Mouse (Mus musculus): ENCODE measurements around the gene Exosc1.

The Exosc1 gene

DNA sequence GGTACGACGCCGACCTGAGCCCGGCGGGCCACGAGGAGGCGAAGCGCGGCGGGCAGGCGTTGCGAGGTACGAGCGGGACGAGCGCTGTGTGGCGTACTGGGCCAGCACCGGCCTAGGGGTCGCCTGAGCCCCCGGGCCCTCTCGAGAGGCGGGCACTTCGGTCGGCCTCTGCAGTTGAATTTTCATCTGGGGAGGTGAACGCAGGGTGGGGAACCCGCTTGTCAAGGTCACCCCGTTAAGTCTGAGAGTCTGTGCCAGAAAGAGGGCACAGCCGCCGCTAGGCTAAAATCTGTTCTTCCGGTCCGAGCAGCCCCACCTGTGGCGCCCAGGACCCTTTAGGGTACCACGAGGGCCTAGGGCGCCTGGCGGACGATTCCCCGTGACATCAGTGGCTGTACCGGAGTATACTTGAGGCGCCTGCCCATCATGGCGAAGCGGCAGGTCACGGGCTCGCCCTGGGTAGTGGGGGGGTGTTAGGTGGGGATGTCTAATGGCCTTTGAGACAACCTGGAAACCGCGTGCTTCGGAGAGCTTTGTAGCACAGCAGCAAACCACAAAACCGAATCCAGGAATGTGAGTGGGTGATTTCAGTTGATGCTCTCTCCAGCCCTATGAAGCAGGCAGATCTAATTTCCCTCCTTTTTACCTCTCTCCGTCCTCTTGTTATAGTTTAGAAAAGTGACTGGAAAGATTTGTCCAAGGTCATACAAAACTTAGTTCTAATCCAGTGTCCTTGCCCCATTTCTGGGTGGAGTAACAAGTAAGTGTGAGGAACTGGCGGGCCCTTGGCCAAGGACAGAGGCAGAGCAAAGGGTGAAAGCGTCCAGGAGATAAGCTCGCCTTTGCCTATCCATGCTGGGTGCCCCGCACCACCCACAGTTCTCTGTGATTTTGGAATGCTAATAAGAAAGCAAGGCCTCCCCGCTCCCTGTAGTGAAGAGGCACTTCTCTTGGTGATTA, 20.8 kb downstream of the Exosc1 start:
- peak; percentile 40 for DNase-seq

- peak; percentile 96 for DNase-seq
Observed at GRCm38 (mm10) chr19:41911178-41912073, 21.8 kb downstream of the Exosc1 start, which contains the start of gene Pgam1. Pgam1 (plus strand) TSS chr19:41911923.

- no peak for DNase-seq
Observed at GRCm38 (mm10) chr19:41910396-41910795, 22.8 kb downstream of the Exosc1 start.

DNA sequence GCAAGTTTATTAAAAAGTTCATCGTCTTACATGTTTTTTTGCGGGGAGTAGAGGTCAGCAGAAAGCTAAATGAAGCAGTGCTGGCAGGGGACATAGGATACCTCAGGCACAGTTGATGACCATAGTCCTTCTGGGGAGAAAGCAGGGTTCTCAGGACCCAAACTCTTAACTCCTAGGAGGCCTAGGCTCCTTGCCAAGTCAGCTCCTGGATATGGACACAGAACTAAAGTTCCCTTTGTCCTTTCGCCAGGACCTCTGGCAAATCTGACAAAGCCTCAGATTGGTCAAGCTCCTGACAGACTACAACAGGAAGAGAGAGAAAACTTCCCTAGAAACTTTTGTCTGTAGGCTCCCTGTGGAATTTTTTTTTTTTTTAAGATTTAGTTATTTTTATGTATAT, 24.5 kb downstream of the Exosc1 start:
- DNase-seq, result no peak

DNA sequence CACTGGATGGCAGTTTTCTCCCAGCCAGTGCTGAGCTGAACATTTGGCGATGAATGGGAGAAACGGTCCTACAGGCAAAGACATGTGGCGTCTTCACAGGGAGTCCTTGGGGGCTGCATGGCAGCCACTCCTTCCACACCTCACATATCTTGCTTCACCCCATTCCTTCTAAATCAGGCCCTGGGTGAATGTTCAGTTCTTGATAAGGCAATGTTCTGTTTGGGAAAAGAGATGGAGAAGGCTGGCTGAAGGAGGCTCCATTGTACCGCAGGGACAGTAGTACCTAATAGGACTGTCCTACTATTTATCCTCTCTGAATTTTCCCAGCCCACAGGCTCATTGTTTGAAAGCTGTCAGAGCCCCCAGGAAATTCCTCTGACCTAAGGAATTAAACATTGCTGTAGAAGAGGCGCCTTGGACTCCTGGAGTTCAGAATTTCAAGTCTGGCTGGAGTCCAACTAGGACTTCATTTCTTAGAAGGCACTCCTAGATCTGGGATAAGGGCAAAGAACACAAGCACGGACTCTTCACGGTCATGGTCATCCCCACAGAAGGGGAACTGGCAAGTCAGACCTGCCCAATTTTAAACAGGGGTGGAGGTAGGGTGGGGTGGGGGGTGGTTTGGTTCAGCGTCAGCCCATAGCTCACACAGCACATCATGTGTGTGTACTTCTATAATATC, 26.0 kb downstream of the Exosc1 start:
- DNase-seq, result no peak

DNA sequence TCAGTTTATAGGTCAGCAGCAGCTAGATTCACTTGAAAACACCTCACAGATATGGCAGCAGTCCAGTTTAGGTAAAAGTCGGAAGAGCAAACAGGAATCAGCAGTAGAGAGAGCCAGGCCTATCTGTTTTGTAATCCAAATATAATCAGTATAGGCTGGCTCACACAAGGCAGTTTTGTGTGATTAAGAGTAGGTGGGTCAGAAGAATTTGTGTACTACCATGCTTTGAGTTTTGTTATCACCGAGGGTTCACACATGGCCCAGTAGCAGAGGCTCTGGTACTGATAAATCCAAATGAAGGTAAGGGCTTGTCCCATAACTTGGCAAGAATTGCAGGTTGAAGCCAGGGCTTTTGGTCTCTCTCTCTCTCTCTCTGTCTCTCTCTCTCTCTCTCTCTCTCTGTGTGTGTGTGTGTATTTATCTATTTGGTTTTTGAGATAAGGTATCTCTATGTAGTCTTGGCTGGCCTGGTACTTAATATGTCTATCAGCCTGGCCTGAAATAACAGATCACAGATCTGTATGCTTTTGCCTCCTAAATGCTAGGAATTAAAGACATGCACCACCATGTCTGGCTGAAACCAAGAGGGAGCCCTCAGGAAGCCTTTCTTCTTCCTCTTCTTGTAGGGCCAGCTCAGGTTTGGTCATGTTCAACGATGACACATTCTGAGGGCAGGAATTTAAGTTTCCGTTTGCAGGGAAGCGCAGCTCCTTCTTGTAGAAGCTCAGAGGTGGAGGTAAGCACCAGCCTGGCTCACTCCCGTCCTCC, 26.7 kb downstream of the Exosc1 start:
- DNase-seq, result no peak

GRCm38 (mm10) chr19:41905246-41905645, 28.0 kb downstream of the Exosc1 start:
- no peak for DNase-seq

- DNase-seq, result no peak
Observed at GRCm38 (mm10) chr19:41902848-41903593, 30.2 kb downstream of the Exosc1 start.

DNA sequence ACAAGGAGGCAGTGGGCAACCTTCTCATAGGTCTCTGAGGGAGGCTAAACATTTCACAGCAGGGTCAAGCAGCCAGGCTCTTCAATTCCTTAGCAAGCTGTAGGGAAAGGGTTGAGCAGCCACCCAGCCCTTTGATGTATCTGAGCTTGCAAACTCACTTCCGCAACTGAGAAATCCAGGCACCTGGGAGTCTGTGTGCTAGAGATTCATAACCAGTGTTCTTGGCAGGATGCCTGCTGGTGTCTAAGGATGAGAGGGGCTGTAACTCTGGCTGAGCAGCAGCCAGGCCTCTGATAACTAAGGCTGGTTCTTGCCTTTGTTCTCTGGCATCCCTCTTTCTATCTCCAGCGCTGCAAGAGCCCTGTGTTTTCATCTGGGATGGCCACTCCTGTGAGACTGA, 31.5 kb downstream of the Exosc1 start:
- no peak for DNase-seq

- peak; percentile 33 for DNase-seq
Observed at GRCm38 (mm10) chr19:41900495-41901090, 32.6 kb downstream of the Exosc1 start.

DNA sequence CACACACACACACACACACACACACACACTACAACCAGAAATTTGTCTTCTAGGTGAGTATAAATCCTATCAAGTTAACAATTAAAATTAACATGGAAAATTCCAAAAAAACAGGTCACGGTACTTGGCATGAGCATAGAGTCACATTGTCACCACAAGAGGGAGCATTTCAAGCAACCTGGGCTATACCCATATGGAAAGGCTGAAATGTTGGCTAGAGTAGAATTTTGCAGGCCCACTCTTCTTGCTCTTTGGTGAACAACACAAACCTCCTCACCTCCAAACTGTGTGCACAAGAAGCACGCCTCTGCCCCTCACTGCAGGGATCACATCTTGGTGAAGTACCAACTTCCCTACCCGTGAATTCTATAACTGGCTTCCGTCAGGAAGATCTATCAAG, 34.4 kb downstream of the Exosc1 start:
- peak; percentile 63 for DNase-seq

DNA sequence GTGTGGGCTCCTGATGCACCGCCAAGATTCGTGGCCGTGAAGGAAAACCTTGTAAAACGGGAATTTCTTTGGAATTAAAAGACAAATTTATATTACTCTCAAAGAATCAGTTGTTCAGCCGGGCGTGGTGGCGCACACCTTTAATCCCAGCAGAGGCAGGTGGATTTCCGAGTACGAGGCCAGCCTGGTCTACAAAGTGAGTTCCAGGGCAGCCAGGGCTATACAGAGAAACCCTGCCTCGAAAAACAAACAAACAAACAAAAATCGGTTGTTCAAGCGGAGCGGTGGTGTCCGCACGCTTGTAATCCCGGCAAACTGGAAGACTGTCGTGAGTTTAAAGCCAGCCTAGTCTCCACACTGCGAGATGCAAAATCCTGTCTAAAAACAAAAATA, 36.9 kb downstream of the Exosc1 start:
- no peak for DNase-seq

- peak; percentile 93 for DNase-seq
Observed at GRCm38 (mm10) chr19:41895460-41896318, 37.5 kb downstream of the Exosc1 start, which contains the start of gene Rrp12. Rrp12 (minus strand) TSS chr19:41896173.

DNA sequence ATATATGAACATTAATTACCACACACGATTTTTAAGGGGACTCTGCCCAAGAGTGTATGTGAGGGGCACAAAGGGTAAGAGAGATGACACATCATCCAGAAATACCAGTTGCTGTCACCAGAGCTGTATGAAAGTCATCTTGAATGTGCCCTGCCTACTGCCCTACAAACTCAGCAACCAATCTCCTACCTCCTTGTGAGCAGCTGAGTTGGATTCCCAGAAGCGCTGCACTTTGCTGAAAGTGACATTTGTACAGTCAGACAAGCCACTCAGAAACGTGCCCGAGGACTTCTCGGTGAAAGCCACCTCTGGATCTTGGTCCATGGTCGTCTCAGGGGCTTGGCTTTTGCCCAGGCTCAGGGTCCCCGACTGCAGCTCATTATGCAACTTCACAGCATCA, 38.3 kb downstream of the Exosc1 start:
- no peak for DNase-seq

GRCm38 (mm10) chr19:41888191-41888590, 45.0 kb downstream of the Exosc1 start:
- DNase-seq, result no peak

GRCm38 (mm10) chr19:41883882-41884281, 49.3 kb downstream of the Exosc1 start:
- DNase-seq, result no peak

DNA sequence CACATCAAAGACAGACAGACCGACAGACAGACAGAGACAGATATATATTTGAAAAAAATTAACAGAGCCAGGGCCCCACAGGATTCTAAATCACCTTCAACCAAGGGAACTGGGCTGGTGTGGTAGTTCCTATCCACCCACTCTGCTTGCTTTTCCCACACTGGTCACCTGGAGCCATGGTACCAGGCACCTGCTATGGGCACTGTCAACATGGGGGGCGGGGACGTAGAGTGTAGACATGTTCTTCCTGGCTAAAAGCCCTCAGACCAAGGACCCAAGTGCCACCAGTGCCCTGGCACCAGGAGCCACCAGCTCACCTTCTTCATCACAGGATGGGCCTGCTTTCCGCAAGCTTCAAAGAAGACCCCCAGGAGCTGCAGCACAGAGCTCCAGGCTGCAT, 51.4 kb downstream of the Exosc1 start:
- no peak for DNase-seq

GRCm38 (mm10) chr19:41874356-41874755, 58.9 kb downstream of the Exosc1 start:
- DNase-seq, result no peak
